Mouse (Mus musculus): Measurements from ENCODE around the gene Erg28.

Gene Erg28

GRCm38 (mm10) chr12:85813599-85813998, 10.8 kb downstream of the Erg28 start:
- DNase-seq (ENCODE audit: low read depth, low spot score): no peak

GRCm38 (mm10) chr12:85811676-85812075, 12.7 kb downstream of the Erg28 start:
- DNase-seq (ENCODE audit: low read depth, low spot score): no peak

DNA sequence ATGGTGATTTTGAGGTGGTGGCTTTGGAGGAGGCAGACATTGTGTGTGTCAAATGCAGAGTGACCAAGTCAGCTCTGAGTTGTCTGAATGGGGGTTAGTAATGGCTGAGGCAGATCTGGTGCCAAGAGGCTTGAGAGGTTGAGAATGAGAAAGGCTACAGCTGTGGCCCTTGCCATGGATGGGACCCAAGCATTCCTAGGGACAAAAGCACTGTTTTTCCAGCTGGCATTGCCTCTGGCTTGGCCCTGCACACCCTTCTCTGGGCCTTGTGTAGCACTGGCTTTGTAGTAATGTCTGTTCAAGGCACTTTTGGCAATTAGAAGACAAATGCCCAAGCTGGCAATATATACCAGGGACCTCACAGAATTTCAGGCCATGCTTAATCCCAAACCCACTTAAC, 13.4 kb downstream of the Erg28 start:
- DNase-seq (ENCODE audit: low read depth, low spot score): no peak

- no peak for DNase-seq (ENCODE audit: low read depth, low spot score)
Observed at GRCm38 (mm10) chr12:85809726-85810125, 14.6 kb downstream of the Erg28 start.

GRCm38 (mm10) chr12:85800031-85800430, 24.3 kb downstream of the Erg28 start:
- no peak for DNase-seq (ENCODE audit: low read depth, low spot score)

DNA sequence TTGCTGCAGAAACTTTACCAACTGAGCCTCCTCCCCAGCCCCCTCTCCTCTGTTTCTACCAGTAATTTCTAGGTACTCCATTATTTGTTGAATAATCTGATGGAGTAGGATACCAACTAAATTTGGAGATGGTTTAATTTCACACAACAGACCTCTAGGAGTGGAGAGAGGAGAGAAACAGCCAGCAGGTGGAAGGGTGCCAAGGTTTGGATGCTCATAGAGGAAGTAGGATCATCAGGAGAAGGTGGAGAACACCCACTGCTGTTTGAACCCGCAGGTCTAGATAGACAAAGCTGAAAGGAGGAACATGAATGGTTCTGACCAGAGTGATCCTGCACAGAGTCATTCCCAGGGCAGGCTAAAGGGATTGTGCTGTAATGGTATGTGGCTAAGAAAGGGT, 28.8 kb downstream of the Erg28 start:
- no peak for DNase-seq (ENCODE audit: low read depth, low spot score)

DNA sequence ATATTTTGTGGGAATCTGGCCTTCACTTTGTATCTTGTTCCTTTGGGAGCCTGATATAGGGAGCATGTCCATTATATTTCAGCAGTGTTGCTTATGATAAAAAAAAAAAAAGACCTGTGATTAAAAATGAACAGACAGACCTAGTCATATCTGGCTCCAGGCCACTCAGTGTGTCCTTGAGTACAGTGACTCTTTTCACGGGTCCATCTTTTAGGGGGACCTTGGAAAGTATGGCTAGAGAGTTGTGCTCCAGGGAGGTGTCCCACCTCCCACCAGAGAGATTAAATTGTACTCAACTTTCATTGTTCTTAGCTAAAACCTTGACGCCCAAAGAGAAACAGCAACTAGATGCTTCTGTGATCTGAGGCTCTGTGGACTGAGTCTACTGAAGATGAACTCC, 30.3 kb downstream of the Erg28 start:
- DNase-seq (ENCODE audit: low read depth, low spot score): no peak

GRCm38 (mm10) chr12:85792821-85793346, 31.5 kb downstream of the Erg28 start:
- DNase-seq (ENCODE audit: low read depth, low spot score): no peak

- DNase-seq (ENCODE audit: low read depth, low spot score): no peak
Observed at GRCm38 (mm10) chr12:85792158-85792557, 32.2 kb downstream of the Erg28 start.

DNA sequence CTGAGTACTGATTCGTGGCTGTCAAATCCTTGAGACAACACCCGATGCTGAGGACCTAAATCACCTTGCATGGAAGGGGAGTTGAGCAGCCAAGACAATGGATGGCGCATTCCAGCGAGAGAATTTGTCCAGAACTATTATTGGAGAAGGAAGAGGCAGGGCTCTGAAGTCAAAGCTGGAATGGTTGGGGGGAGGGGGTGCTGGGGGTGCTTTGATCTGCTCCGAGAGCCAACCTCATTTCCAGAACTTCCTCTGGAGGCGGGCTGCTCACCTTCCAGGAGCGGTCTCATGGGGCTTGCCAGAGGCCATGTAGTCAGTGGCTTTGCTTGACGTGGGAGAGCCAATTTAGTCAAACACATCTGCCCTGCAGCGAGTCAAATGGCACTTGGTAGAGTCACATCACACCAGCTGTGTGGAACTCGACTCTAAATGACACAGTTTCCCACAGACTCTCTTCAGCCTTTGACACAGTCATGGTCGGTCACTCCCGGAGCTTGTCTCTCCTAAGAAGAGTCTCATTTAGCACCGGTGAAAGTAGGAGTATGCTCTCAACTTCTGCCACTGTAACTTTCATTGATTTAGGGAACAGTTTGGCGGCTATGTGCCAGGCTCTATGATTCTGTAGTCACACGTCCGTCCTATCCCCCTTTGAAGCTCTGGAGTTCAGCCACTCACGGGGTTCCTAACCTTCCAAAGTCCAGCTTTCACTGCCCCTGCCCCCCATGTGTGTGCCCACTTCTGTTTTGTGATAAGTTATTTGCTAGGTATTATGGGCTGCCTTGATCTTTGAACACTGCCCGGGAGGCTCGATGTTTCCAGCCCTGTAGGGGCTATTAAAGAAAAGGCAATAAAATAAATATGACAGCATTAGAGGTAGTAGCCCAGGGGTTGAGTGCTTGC, 39.2 kb downstream of the Erg28 start:
- no peak for DNase-seq (ENCODE audit: low read depth, low spot score)

DNA sequence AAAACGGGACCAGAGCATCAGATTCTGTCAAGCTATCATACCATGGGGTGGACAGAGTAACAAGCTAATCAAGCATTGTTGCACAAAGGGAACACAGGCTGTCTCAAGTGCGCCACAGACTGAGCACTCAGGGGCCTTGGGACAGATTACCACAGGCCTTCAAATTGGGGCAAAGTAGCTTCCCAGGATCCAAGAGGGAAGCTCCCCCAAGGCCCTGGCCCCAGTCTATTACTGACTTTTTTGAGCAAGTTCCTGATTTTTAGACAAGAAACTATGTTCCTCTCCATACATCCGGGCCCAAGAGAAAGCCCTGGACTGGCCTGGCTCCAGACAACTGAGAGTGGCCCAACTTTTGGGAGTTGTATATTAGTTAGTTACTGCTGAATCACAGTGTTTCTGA, 42.7 kb downstream of the Erg28 start:
- no peak for DNase-seq (ENCODE audit: low read depth, low spot score)

GRCm38 (mm10) chr12:85779707-85780106, 44.6 kb downstream of the Erg28 start:
- no peak for DNase-seq (ENCODE audit: low read depth, low spot score)

DNA sequence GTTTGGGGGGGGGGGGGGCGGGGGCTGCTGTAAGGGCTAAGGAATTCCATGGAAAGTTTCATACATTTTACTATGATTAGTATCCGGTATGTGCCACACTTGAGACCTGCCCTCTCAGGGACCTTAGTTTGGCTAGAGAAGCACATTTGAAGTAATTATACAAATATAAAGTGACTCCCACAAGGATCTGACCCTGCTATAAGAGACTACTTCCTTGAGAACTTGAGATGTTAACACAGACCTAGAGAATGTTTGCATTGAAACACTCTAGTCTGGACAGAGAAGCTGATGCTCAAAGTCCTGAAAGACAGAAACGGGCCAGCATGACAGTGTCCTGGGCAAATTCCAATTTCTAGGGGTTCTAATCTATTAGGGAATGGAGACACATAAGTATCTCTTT, 45.4 kb downstream of the Erg28 start:
- no peak for DNase-seq (ENCODE audit: low read depth, low spot score)

GRCm38 (mm10) chr12:85771356-85771755, 53.0 kb downstream of the Erg28 start:
- DNase-seq (ENCODE audit: low read depth, low spot score): no peak

DNA sequence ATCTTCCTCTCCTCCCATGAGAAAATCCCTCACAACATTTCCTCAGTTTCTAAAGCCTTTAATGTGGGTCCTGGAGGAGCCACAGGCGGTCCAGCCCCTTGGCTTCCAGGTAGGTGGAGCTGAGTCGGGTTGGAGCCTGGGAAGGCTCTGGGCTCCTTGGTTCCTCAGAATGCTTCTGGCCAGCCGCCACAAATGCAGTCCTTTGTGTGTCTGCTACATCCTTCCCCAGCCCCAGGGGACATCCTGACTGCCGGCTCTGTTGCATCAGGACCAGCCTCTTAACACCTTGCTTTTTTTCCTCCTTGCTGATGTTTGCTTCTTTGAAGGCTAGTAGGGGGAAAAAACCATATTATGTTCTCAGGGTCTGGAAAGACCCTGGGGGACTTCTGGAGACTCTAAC, 56.6 kb downstream of the Erg28 start:
- no peak for DNase-seq (ENCODE audit: low read depth, low spot score)

DNA sequence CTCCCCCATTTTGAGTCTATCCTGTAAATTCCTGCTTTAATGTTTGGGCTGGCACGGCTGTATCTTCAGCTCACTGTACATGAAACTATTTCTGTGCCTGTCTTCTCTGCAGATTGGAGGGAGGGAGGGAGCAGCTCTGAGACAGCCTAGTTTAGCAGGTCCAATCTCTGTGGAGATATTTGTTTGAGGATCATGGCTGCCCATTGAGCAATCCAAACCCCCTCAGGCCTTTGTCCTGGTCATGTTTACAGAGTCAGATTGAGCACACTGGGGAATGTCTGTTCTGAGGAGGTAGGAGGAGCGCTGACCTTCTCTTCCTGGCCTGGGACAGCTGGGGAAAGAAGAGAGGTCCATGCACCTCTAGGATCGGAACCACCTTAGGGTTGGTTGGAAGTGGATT, 58.1 kb downstream of the Erg28 start:
- DNase-seq (ENCODE audit: low read depth, low spot score): no peak
